Mouse (Mus musculus) hindbrain, embryonic 12.5 days (tissue): ENCODE measurements around the gene Eif5a. TPM values are rescaled to one million over a fixed set of nuclear protein-coding genes. Genes with fewer than 3 reads are reported as not detected.
A peak's percentile ranks its signal among the peaks of the same experiment; 100 is the strongest.

Experiments
- ATAC-seq: fragments of 200-750 bp; cut with Nextera tagmentation; 2 replicates; pipeline ENCODE4 v1.8.0; 2017; ENCODE audit warnings: moderate TSS enrichment; ENCODE audit not compliant: low FRiP score
- H3K27ac ChIP-seq: fragments of 300-500 bp; sonication (generic); 2 replicates; pipeline ENCODE4 v1.5.1; 2016; ENCODE audit warnings: mild to moderate bottlenecking
- H3K27me3 ChIP-seq: fragments of 300-500 bp; sonication (generic); 2 replicates; pipeline ENCODE4 v1.6.1; 2016; ENCODE audit warnings: mild to moderate bottlenecking
- H3K36me3 ChIP-seq: fragments of 300-500 bp; sonication (generic); 2 replicates; pipeline ENCODE4 v1.6.1; 2016; ENCODE audit warnings: mild to moderate bottlenecking
- H3K4me1 ChIP-seq: fragments of 300-500 bp; sonication (generic); 2 replicates; pipeline ENCODE4 v1.6.1; 2016
- H3K4me2 ChIP-seq: fragments of 300-500 bp; sonication (generic); replicated peaks from 2 replicates; pipeline ENCODE4 v1.6.1; 2016; ENCODE audit warnings: mild to moderate bottlenecking
- H3K4me3 ChIP-seq: fragments of 300-500 bp; sonication (generic); 2 replicates; pipeline ENCODE4 v1.5.1; 2016; ENCODE audit warnings: mild to moderate bottlenecking
- H3K9ac ChIP-seq: fragments of 300-500 bp; sonication (generic); 2 replicates; pipeline ENCODE4 v1.6.1; 2016; ENCODE audit warnings: mild to moderate bottlenecking, moderate library complexity
- H3K9me3 ChIP-seq: fragments of 300-500 bp; sonication (generic); replicated peaks from 2 replicates; pipeline ENCODE4 v1.6.1; 2016; ENCODE audit warnings: mild to moderate bottlenecking
- WGBS: fragments of 180-500 bp; shearing (Covaris S2); methylation state at CpG from one replicate; pipeline ENCODE4 v1.1.7; 2016; 5-methylcytosine and 5-hydroxymethylcytosine counted together
- polyA plus RNA-seq: library from polyadenylated mRNA; unstranded; fragments of >200 nt; fragmentation: Nextera tagmentation; extraction: Ambion mirVana; gene quantifications from 2 replicates; pipeline ENCODE4 v1.2.1, GENCODE M21; 2016

Eif5a gene
- polyA plus RNA-seq, 1 experiment from 2014 or later, result 1,360 TPM

- H3K9me3 ChIP-seq, result no peaks in the 10 kb centered on the region
- ATAC-seq, result no peak
- no peak overlapping the region for H3K27ac ChIP-seq
- H3K4me3 ChIP-seq, result no peak overlapping the region
- WGBS, result 94% methylated on average over 11 of the region's 11 CpGs
- peaks cover 96% of the 10 kb centered on the region for H3K36me3 ChIP-seq
- H3K27me3 ChIP-seq, result no peaks in the 10 kb centered on the region
- H3K4me1 ChIP-seq, result peaks cover 7% of the 10 kb centered on the region
- no peak overlapping the region for H3K4me2 ChIP-seq
- H3K9ac ChIP-seq, result no peak overlapping the region
These were observed 13.1 kb downstream of the Eif5a start for GRCm38 (mm10) chr11:69908645-69909044.

- Histone ChIP-seq H3K4me3 (no peak overlapping the region), H3K4me1 (peaks cover 22% of the 10 kb centered on the region), H3K27ac (no peak overlapping the region), H3K9me3 (no peaks in the 10 kb centered on the region), H3K9ac (no peak overlapping the region), H3K36me3 (peaks cover 57% of the 10 kb centered on the region), H3K27me3 (no peaks in the 10 kb centered on the region), H3K4me2 (no peak overlapping the region)
- no peak for ATAC-seq
- WGBS, result 95% methylated on average over 9 of the region's 9 CpGs
These were observed 17.4 kb downstream of the Eif5a start for GRCm38 (mm10) chr11:69904311-69904710.

- no peaks in the 10 kb centered on the region for H3K9me3 ChIP-seq
- H3K9ac ChIP-seq, result peak overlapping the region; percentile 97; the same call in 1 of the 2 replicates
- 88% methylated on average over 13 of the region's 13 CpGs for WGBS
- ATAC-seq, result no peak
- H3K27ac ChIP-seq, result no peak overlapping the region
- H3K4me1 ChIP-seq, result peaks cover 35% of the 10 kb centered on the region
- H3K4me2 ChIP-seq, result peak overlapping the region; percentile 96
- peaks cover 44% of the 10 kb centered on the region for H3K36me3 ChIP-seq
- no peaks in the 10 kb centered on the region for H3K27me3 ChIP-seq
- H3K4me3 ChIP-seq, result peak overlapping the region; percentile 93
These were observed 18.8 kb downstream of the Eif5a start for GRCm38 (mm10) chr11:69902972-69903371.

- Histone ChIP-seq H3K27me3 (no peaks in the 10 kb centered on the region), H3K4me3 (peak overlapping the region; percentile 93), H3K36me3 (peaks cover 34% of the 10 kb centered on the region), H3K9ac (peak overlapping the region; percentile 97), H3K27ac (peak overlapping the region; percentile 89), H3K9me3 (no peaks in the 10 kb centered on the region), H3K4me1 (peaks cover 35% of the 10 kb centered on the region), H3K4me2 (peak overlapping the region; percentile 96)
- under 1% methylated on average over 32 of the region's 39 CpGs for WGBS
- ATAC-seq, result peak; percentile 0; the same call in 1 of the 2 replicates
These were observed 19.8 kb downstream of the Eif5a start for GRCm38 (mm10) chr11:69901993-69902392.

GRCm38 (mm10) chr11:69901406-69901846, 20.3 kb downstream of the Eif5a start:
- H3K27me3 ChIP-seq, result no peaks in the 10 kb centered on the region
- peak overlapping the region; percentile 93 for H3K4me3 ChIP-seq
- H3K4me1 ChIP-seq, result peaks cover 35% of the 10 kb centered on the region
- WGBS, result under 1% methylated on average over 42 of the region's 42 CpGs
- peak overlapping the region; percentile 97 for H3K9ac ChIP-seq
- peak; percentile 71 for ATAC-seq
- H3K4me2 ChIP-seq, result peak overlapping the region; percentile 96
- H3K9me3 ChIP-seq, result no peaks in the 10 kb centered on the region
- peaks cover 28% of the 10 kb centered on the region for H3K36me3 ChIP-seq
- peak overlapping the region; percentile 89 for H3K27ac ChIP-seq

GRCm38 (mm10) chr11:69900471-69901405, 21.0 kb downstream of the Eif5a start, which contains the start of the genes 2810408A11Rik and Neurl4:
Gene 2810408A11Rik, minus strand, starts transcription at chr11:69900987.
Gene Neurl4, plus strand, starts transcription at chr11:69901072.
- under 1% methylated on average over 38 of the region's 38 CpGs for WGBS
- Histone ChIP-seq H3K4me2 (peak within 1 kb of the TSS; percentile 96), H3K4me1 (peaks cover 35% of the 10 kb centered on the region), H3K9ac (peak within 1 kb of the TSS; percentile 97), H3K4me3 (peak within 1 kb of the TSS; percentile 93), H3K27ac (peak within 1 kb of the TSS; percentile 89), H3K9me3 (no peaks in the 10 kb centered on the region), H3K27me3 (no peaks in the 10 kb centered on the region), H3K36me3 (peaks cover 22% of the 10 kb centered on the region)
- ATAC-seq, result peak; percentile 95

GRCm38 (mm10) chr11:69899870-69900269, 21.9 kb downstream of the Eif5a start:
- no peak overlapping the region for H3K27ac ChIP-seq
- no peak for ATAC-seq
- H3K4me1 ChIP-seq, result peaks cover 35% of the 10 kb centered on the region
- peak overlapping the region; percentile 93 for H3K4me3 ChIP-seq
- no peaks in the 10 kb centered on the region for H3K9me3 ChIP-seq
- peak overlapping the region; percentile 96 for H3K4me2 ChIP-seq
- whole genome bisulfite sequencing, result 17% methylated on average over 4 of the region's 4 CpGs
- H3K9ac ChIP-seq, result peak overlapping the region; percentile 97
- peaks cover 13% of the 10 kb centered on the region for H3K36me3 ChIP-seq
- H3K27me3 ChIP-seq, result no peaks in the 10 kb centered on the region

GRCm38 (mm10) chr11:69895291-69895690, 26.5 kb downstream of the Eif5a start, which contains the start of gene Acap1:
Gene Acap1, minus strand, starts transcription at chr11:69895539.
- Histone ChIP-seq H3K4me3 (no peak within 1 kb of the TSS), H3K27ac (no peak within 1 kb of the TSS), H3K36me3 (no peaks in the 10 kb centered on the region), H3K4me2 (no peak within 1 kb of the TSS), H3K27me3 (no peaks in the 10 kb centered on the region), H3K4me1 (peaks cover 19% of the 10 kb centered on the region), H3K9ac (no peak within 1 kb of the TSS), H3K9me3 (no peaks in the 10 kb centered on the region)
- no peak for ATAC-seq
- 79% methylated on average over 4 of the region's 4 CpGs for WGBS

GRCm38 (mm10) chr11:69894671-69895070, 27.1 kb downstream of the Eif5a start:
- no peak overlapping the region for H3K27ac ChIP-seq
- peaks cover 17% of the 10 kb centered on the region for H3K4me1 ChIP-seq
- 86% methylated on average over 5 of the region's 5 CpGs for WGBS
- H3K4me2 ChIP-seq, result no peak overlapping the region
- H3K4me3 ChIP-seq, result no peak overlapping the region
- H3K9ac ChIP-seq, result no peak overlapping the region
- H3K27me3 ChIP-seq, result no peaks in the 10 kb centered on the region
- no peak for ATAC-seq
- no peaks in the 10 kb centered on the region for H3K36me3 ChIP-seq
- H3K9me3 ChIP-seq, result no peaks in the 10 kb centered on the region

GRCm38 (mm10) chr11:69891482-69891881, 30.3 kb downstream of the Eif5a start:
- Histone ChIP-seq H3K27me3 (no peaks in the 10 kb centered on the region), H3K9ac (no peak overlapping the region), H3K9me3 (no peaks in the 10 kb centered on the region), H3K36me3 (no peaks in the 10 kb centered on the region), H3K4me2 (no peak overlapping the region), H3K4me1 (no peaks in the 10 kb centered on the region), H3K27ac (no peak overlapping the region), H3K4me3 (no peak overlapping the region)
- no peak for ATAC-seq
- 78% methylated on average over 4 of the region's 4 CpGs for WGBS

- no peaks in the 10 kb centered on the region for H3K9me3 ChIP-seq
- peaks cover 6% of the 10 kb centered on the region for H3K27me3 ChIP-seq
- H3K9ac ChIP-seq, result no peak overlapping the region
- no peak overlapping the region for H3K27ac ChIP-seq
- no peak overlapping the region for H3K4me3 ChIP-seq
- no peak for ATAC-seq
- 75% methylated on average over 8 of the region's 8 CpGs for WGBS
- H3K4me1 ChIP-seq, result no peaks in the 10 kb centered on the region
- no peak overlapping the region for H3K4me2 ChIP-seq
- no peaks in the 10 kb centered on the region for H3K36me3 ChIP-seq
These were observed 34.7 kb downstream of the Eif5a start for GRCm38 (mm10) chr11:69886907-69887635.

- H3K4me1 ChIP-seq, result peaks cover 16% of the 10 kb centered on the region
- ATAC-seq, result no peak
- H3K4me3 ChIP-seq, result no peak overlapping the region
- no peak overlapping the region for H3K9ac ChIP-seq
- 87% methylated on average over 8 of the region's 8 CpGs for WGBS
- no peaks in the 10 kb centered on the region for H3K36me3 ChIP-seq
- H3K4me2 ChIP-seq, result no peak overlapping the region
- H3K27ac ChIP-seq, result no peak overlapping the region
- H3K27me3 ChIP-seq, result peaks cover 20% of the 10 kb centered on the region
- H3K9me3 ChIP-seq, result no peaks in the 10 kb centered on the region
These were observed 37.1 kb downstream of the Eif5a start for GRCm38 (mm10) chr11:69884663-69885062.
